Mouse (Mus musculus) ES-Bruce4 (cell line): ENCODE measurements around the gene Dcaf6.

Source experiments
- CTCF ChIP-seq: IDR thresholded peaks from one replicate; pipeline ENCODE4 v1.8.1; 2011; ENCODE audit warnings: low read depth, low read length
- EP300 ChIP-seq: IDR thresholded peaks from 2 replicates; pipeline ENCODE4 v1.6.1; 2011; ENCODE audit warnings: low read depth, low read length; ENCODE audit not compliant: insufficient read depth
- POLR2A ChIP-seq: IDR thresholded peaks from one replicate; pipeline ENCODE4 v1.8.1; 2011; ENCODE audit warnings: low read length; ENCODE audit not compliant: insufficient read depth

- TF ChIP-seq POLR2A: no peak
- no peak for TF ChIP-seq CTCF
- no peak for TF ChIP-seq EP300
Measured at GRCm38 (mm10) chr1:165464574-165464973, 4.3 kb upstream of the Dcaf6 start.
